Mouse (Mus musculus): Measurements from ENCODE around the gene Susd5. TPM values are rescaled to one million over a fixed set of nuclear protein-coding genes. Genes with fewer than 3 reads are reported as not detected.
A peak's percentile ranks its signal among the peaks of the same experiment; 100 is the strongest.

The Susd5 gene
- polyA plus RNA-seq (2015; fragmentation: Nextera tagmentation; extraction: Ambion mirVana) = 0.23 and 0.29 TPM in 2 replicates

DNA sequence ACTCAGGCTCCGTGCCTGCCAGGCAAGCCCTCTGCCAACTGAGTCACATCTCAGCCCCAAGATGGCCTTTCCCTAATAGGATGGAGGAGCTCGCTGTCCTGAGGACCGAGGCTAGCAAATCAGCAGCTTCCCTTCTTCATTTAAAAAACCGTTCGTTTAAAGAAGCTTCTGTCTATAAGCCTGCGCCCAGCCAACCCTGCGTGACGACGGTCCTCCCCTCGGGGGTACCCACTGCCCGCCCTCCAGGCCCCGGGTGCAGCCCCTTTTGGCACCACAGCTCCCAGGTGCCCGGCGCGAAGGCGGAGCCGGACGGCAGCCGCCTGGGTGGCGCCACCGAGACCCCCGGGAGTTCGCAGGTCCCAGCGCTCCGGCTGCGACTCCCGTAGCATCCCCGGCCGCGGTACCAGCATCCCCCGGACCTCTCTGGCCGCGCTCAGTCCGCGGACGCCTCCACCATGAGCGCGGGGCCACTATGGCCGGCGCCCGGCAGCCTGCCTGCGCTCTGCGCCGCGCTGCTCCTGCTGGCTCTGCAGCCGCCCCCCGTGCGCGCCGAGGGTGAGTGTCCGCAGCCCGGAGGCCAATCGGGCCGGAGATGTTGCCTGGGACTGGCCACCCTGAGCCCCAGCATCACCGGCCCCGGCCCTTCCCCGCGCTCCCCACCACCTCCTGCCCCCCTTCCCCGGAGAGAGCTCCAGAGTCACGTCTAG lies at the start of gene Susd5:
TSS of gene Susd5 (plus strand) at position 51 of the 707 bp plus-strand sequence.
- Histone ChIP-seq H3K36me3 (ENCODE audit: control insufficient read depth, insufficient read depth, low read length) (no peaks in the 10 kb centered on the region), H3K4me3 (ENCODE audit: low read depth, low read length) (peak within 1 kb of the TSS; percentile 36), H3K27me3 (ENCODE audit: control insufficient read depth, insufficient read depth, low read length) (peaks cover 8% of the 10 kb centered on the region), H3K4me1 (replicated peaks; ENCODE audit: control insufficient read depth, insufficient read depth) (no peaks in the 10 kb centered on the region), H3K27ac (replicated peaks) (no peak within 1 kb of the TSS), H3K9me3 (ENCODE audit: control insufficient read depth, low read length) (no peaks in the 10 kb centered on the region), H3K4me2 (replicated peaks; ENCODE audit: low read depth) (peak within 1 kb of the TSS; percentile 58), H3K9ac (ENCODE audit: low read length) (0 out of 2 replicates have a peak within 1 kb of the TSS, but pooled peaks have one; percentile 18)
- no peak for ATAC-seq (ENCODE audit: low FRiP score, low TSS enrichment)
- DNase-seq (ENCODE audit: low spot score) = no peak
- TF ChIP-seq CTCF (IDR thresholded peaks at IDR 0.05; ENCODE audit: low read depth) (no peak), EP300 (optimal IDR thresholded peaks at IDR 0.05) (no peak)
- WGBS = under 1% methylated on average over 58 of the region's 60 CpGs

DNA sequence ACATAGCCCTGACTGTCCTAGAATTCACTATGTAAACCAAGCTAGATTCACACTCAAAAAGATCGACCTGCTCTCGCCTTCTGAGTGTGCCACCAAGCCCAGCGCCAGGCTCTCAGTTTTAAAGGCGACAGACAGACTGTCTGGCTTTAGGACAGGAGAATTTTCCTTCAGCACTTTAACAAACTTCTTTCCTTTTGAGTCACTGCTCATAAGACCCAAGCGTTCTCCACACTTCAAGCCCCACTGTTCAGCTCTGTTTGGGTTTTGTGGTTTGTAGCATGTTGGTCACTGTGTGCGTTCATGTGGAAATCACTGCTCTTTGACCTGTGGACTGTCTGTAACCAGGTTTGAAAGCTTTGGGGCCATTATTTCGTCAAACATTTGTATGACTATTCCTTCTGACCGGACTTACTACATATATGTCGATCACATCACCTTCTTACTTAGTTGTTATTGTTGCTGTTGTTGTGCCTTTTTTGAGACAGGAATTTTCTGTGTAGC lies 49.0 kb upstream of the Susd5 start:
- Histone ChIP-seq H3K36me3 (ENCODE audit: control insufficient read depth, insufficient read depth, low read length) (no peaks in the 10 kb centered on the region), H3K9me3 (ENCODE audit: control insufficient read depth, low read length) (no peaks in the 10 kb centered on the region), H3K4me2 (replicated peaks; ENCODE audit: low read depth) (no peak overlapping the region), H3K9ac (ENCODE audit: low read length) (no peak overlapping the region), H3K27me3 (ENCODE audit: control insufficient read depth, insufficient read depth, low read length) (no peaks in the 10 kb centered on the region), H3K4me3 (ENCODE audit: low read depth, low read length) (no peak overlapping the region), H3K27ac (replicated peaks) (no peak overlapping the region), H3K4me1 (replicated peaks; ENCODE audit: control insufficient read depth, insufficient read depth) (no peaks in the 10 kb centered on the region)
- TF ChIP-seq CTCF (IDR thresholded peaks at IDR 0.05; ENCODE audit: low read depth) (no peak), EP300 (optimal IDR thresholded peaks at IDR 0.05) (no peak)
- no peak for ATAC-seq (ENCODE audit: low FRiP score, low TSS enrichment)
- WGBS = 93% methylated on average over 9 of the region's 9 CpGs
- no peak for DNase-seq (ENCODE audit: low spot score)

DNA sequence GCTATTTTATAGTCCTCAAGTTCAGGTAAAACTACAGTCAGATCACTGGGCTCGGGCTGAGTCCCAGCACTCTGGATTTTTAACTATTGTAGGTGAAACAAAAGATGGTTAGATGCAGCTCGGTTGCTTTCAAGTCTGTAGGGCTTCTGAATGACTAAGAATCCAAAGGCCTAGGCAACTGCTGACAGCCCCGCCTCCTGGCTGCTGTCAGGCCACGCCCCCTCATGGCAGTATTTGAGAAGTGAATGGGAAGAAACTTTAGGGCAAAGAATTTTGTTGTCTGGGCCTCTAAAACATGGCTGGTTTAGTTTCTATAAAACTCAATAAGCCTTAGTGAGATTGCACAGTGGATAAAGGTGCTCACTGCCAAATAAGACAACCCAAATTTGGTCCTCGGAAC lies 47.4 kb upstream of the Susd5 start:
- 53% methylated on average over 5 of the region's 5 CpGs for WGBS
- Histone ChIP-seq H3K27me3 (ENCODE audit: control insufficient read depth, insufficient read depth, low read length) (no peaks in the 10 kb centered on the region), H3K27ac (replicated peaks) (no peak overlapping the region), H3K9ac (ENCODE audit: low read length) (no peak overlapping the region), H3K9me3 (ENCODE audit: control insufficient read depth, low read length) (no peaks in the 10 kb centered on the region), H3K4me2 (replicated peaks; ENCODE audit: low read depth) (no peak overlapping the region), H3K4me3 (ENCODE audit: low read depth, low read length) (no peak overlapping the region), H3K4me1 (replicated peaks; ENCODE audit: control insufficient read depth, insufficient read depth) (no peaks in the 10 kb centered on the region), H3K36me3 (ENCODE audit: control insufficient read depth, insufficient read depth, low read length) (no peaks in the 10 kb centered on the region)
- TF ChIP-seq EP300 (optimal IDR thresholded peaks at IDR 0.05) = no peak
- TF ChIP-seq CTCF (IDR thresholded peaks at IDR 0.05; ENCODE audit: low read depth) = no peak
- ATAC-seq (ENCODE audit: low FRiP score, low TSS enrichment) (no peak), DNase-seq (ENCODE audit: low spot score) (no peak)

DNA sequence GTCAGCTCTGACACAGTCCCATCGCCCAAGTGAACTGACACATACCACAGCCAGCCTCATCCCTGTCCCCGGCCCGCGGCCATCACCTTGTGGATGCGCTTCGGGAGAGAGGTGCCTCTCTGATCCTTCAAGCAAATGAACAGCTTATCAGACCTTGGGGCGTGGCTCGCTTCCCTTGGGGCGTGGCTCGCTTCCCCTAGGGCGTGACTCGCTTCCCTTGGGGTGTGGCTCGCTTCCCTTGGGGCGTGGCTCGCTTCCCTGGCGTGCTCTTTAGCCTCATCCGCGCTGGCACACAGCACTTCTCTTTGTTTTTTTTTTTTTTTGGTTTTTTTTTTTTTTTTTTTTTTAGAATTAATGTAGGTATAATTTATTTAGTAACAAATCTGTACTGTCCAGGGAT lies 45.7 kb upstream of the Susd5 start:
- Histone ChIP-seq H3K9me3 (ENCODE audit: control insufficient read depth, low read length) (no peaks in the 10 kb centered on the region), H3K4me2 (replicated peaks; ENCODE audit: low read depth) (no peak overlapping the region), H3K27me3 (ENCODE audit: control insufficient read depth, insufficient read depth, low read length) (no peaks in the 10 kb centered on the region), H3K4me1 (replicated peaks; ENCODE audit: control insufficient read depth, insufficient read depth) (no peaks in the 10 kb centered on the region), H3K27ac (replicated peaks) (no peak overlapping the region), H3K4me3 (ENCODE audit: low read depth, low read length) (no peak overlapping the region), H3K36me3 (ENCODE audit: control insufficient read depth, insufficient read depth, low read length) (no peaks in the 10 kb centered on the region), H3K9ac (ENCODE audit: low read length) (no peak overlapping the region)
- ATAC-seq (ENCODE audit: low FRiP score, low TSS enrichment) (no peak), DNase-seq (ENCODE audit: low spot score) (no peak)
- TF ChIP-seq EP300 (optimal IDR thresholded peaks at IDR 0.05) = no peak
- 63% methylated on average over 18 of the region's 18 CpGs for WGBS

DNA sequence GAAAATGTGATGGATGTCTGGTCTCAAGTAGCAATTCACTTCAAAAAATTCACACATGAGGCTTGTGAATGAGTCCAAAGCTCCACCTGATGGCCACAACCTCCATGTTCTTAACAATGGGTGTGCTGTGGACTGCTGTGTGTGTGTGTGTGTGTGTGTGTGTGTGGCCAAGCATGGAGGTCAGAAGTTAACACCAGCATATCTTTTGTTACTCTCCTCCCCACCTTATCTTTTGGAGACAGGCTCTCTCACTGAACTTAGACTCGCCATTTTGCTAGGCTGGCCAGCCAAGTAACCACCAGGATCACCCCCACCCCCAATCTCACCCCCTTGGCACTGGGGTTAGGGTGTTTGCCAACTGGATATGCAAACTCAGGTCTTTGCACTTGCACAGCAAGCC lies 42.9 kb upstream of the Susd5 start:
- 67% methylated on average over 1 of the region's 1 CpGs for WGBS
- H3K36me3 ChIP-seq (ENCODE audit: control insufficient read depth, insufficient read depth, low read length) = no peaks in the 10 kb centered on the region

DNA sequence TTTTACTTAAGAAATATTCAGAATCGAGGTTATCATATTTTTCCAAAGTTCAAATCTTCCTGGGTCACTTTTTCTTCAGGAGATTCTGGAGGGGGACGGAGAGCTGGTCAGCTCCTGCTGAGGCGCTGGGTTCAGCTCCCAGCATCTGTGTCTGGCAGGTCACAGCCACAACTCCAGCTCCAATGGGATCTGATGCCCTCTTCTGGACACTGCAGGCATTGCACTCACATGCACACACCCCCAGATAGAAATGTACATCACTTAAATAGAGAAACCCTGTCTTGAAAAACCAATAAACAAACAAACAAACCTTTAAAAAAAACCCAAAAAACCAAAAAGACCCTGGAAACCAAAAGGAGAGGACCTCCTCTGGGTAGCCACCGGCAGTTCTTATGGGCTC lies 41.2 kb upstream of the Susd5 start:
- H3K4me3 ChIP-seq (ENCODE audit: low read depth, low read length) = no peak overlapping the region
- no peak overlapping the region for H3K27ac ChIP-seq (replicated peaks)
- H3K9ac ChIP-seq (ENCODE audit: low read length) = no peak overlapping the region
- WGBS = 93% methylated on average over 4 of the region's 4 CpGs
- no peak for DNase-seq (ENCODE audit: low spot score)
- no peak for TF ChIP-seq EP300 (optimal IDR thresholded peaks at IDR 0.05)
- peak; percentile 34; the same call in 1 of the 2 replicates for TF ChIP-seq CTCF (IDR thresholded peaks at IDR 0.05; ENCODE audit: low read depth)
- no peak overlapping the region for H3K4me2 ChIP-seq (replicated peaks; ENCODE audit: low read depth)
- no peaks in the 10 kb centered on the region for H3K4me1 ChIP-seq (replicated peaks; ENCODE audit: control insufficient read depth, insufficient read depth)
- H3K36me3 ChIP-seq (ENCODE audit: control insufficient read depth, insufficient read depth, low read length) = no peaks in the 10 kb centered on the region
- ATAC-seq (ENCODE audit: low FRiP score, low TSS enrichment) = no peak
- no peaks in the 10 kb centered on the region for H3K9me3 ChIP-seq (ENCODE audit: control insufficient read depth, low read length)
- H3K27me3 ChIP-seq (ENCODE audit: control insufficient read depth, insufficient read depth, low read length) = no peaks in the 10 kb centered on the region

More for the DNA sequence above, 42.9 kb upstream of the Susd5 start:
- Histone ChIP-seq H3K4me3 (ENCODE audit: low read depth, low read length) (no peak overlapping the region), H3K9me3 (ENCODE audit: control insufficient read depth, low read length) (no peaks in the 10 kb centered on the region), H3K27ac (replicated peaks) (no peak overlapping the region), H3K27me3 (ENCODE audit: control insufficient read depth, insufficient read depth, low read length) (no peaks in the 10 kb centered on the region), H3K4me2 (replicated peaks; ENCODE audit: low read depth) (no peak overlapping the region), H3K4me1 (replicated peaks; ENCODE audit: control insufficient read depth, insufficient read depth) (no peaks in the 10 kb centered on the region), H3K9ac (ENCODE audit: low read length) (no peak overlapping the region)
- TF ChIP-seq EP300 (optimal IDR thresholded peaks at IDR 0.05) (no peak), CTCF (IDR thresholded peaks at IDR 0.05; ENCODE audit: low read depth) (no peak)
- no peak for DNase-seq (ENCODE audit: low spot score)
- ATAC-seq (ENCODE audit: low FRiP score, low TSS enrichment) = no peak

Measured in stomach, postnatal 0 days (tissue).